Mouse (Mus musculus) small intestine, adult 2 months (tissue): Measurements from ENCODE around the gene Magoh.

Experiments
- CTCF ChIP-seq: fragments of 200-500 bp; IDR thresholded peaks from 2 replicates; pipeline ENCODE4 v1.5.1; 2012; ENCODE audit warnings: low read depth, mild to moderate bottlenecking, control low read depth, inconsistent platforms, low read length, moderate library complexity, mixed read lengths; ENCODE audit not compliant: insufficient replicate concordance, insufficient read length; ENCODE audit errors: extremely low read depth
- POLR2A ChIP-seq: fragments of 200-500 bp; IDR thresholded peaks from 2 replicates; pipeline ENCODE4 v1.6.1; 2012; ENCODE audit warnings: low read depth, mild to moderate bottlenecking, control low read depth, inconsistent platforms, low read length, moderate library complexity

DNA sequence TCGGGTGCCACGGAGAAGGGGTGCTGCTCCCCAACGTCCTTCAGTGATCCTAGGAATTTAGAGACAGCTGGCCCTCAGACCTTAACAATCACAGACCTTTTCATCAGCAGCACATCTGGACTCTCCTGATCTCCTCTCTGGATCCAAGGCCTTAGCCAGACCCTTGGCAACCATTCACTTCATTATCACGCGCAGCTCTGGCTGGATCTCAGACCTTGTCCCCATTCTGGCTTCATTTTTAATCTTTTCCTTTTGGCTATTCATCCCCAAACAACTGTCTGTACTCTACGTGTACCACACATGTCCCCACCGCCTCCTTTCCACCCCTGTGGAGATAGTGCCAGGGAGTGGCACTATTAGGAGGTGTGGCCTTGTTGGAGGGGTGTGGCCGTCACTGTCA, 53.7 kb downstream of the Magoh start:
- TF ChIP-seq CTCF (no peak), POLR2A (no peak)
